Mouse (Mus musculus): Measurements from ENCODE around the gene Ift81. TPM values are rescaled to one million over a fixed set of nuclear protein-coding genes. Genes with fewer than 3 reads are reported as not detected.

Ift81 gene
- total and polyA plus RNA-seq, 2 experiments from 2014 or later, result 43.8 to 51.6 TPM

- H3K4me1 ChIP-seq (ENCODE audit: control insufficient read depth, insufficient read depth), result peaks cover 18% of the 10 kb centered on the region
- ATAC-seq (ENCODE audit: insufficient read depth, low read depth), result no peak
- no peak overlapping the region for H3K27ac ChIP-seq (ENCODE audit: low read depth)
Observed at GRCm38 (mm10) chr5:122625565-122626252, 11.4 kb upstream of the Ift81 start.

GRCm38 (mm10) chr5:122624952-122625479, 10.7 kb upstream of the Ift81 start:
- H3K36me3 ChIP-seq (replicated peaks; ENCODE audit: control insufficient read depth, insufficient read depth, low read length), result no peaks in the 10 kb centered on the region
- H3K9me3 ChIP-seq (replicated peaks; ENCODE audit: control insufficient read depth, low read length), result no peaks in the 10 kb centered on the region
- WGBS, result 71% methylated on average over 11 of the region's 11 CpGs
- H3K4me3 ChIP-seq (ENCODE audit: low read depth, low read length), result no peak overlapping the region
- H3K4me1 ChIP-seq (ENCODE audit: control insufficient read depth, insufficient read depth), result peaks cover 25% of the 10 kb centered on the region
- H3K4me2 ChIP-seq (ENCODE audit: low read depth, low read length), result no peak overlapping the region
- DNase-seq (ENCODE audit: low spot score), result no peak
- no peaks in the 10 kb centered on the region for H3K27me3 ChIP-seq (ENCODE audit: control insufficient read depth, insufficient read depth, low read length)
- 0 out of 2 replicates have a peak overlapping the region, but pooled peaks have one; percentile 13 for H3K27ac ChIP-seq (ENCODE audit: low read depth)
- no peak overlapping the region for H3K9ac ChIP-seq (replicated peaks; ENCODE audit: low read depth, low read length)
- TF ChIP-seq EP300 (IDR thresholded peaks at IDR 0.05; ENCODE audit: low read depth) (no peak), CTCF (IDR thresholded peaks at IDR 0.05; ENCODE audit: low read depth) (no peak)
- ATAC-seq (ENCODE audit: insufficient read depth, low read depth), result no peak

More at GRCm38 (mm10) chr5:122625565-122626252, 11.4 kb upstream of the Ift81 start:
- Histone ChIP-seq H3K4me3 (ENCODE audit: low read depth, low read length) (no peak overlapping the region), H3K9ac (replicated peaks; ENCODE audit: low read depth, low read length) (no peak overlapping the region), H3K4me2 (ENCODE audit: low read depth, low read length) (no peak overlapping the region), H3K36me3 (replicated peaks; ENCODE audit: control insufficient read depth, insufficient read depth, low read length) (no peaks in the 10 kb centered on the region), H3K27me3 (ENCODE audit: control insufficient read depth, insufficient read depth, low read length) (no peaks in the 10 kb centered on the region), H3K9me3 (replicated peaks; ENCODE audit: control insufficient read depth, low read length) (no peaks in the 10 kb centered on the region)
- TF ChIP-seq CTCF (IDR thresholded peaks at IDR 0.05; ENCODE audit: low read depth), result no peak
- no peak for TF ChIP-seq EP300 (IDR thresholded peaks at IDR 0.05; ENCODE audit: low read depth)
- DNase-seq (ENCODE audit: low spot score), result no peak
- 81% methylated on average over 14 of the region's 14 CpGs for WGBS

GRCm38 (mm10) chr5:122623861-122624260, 9.5 kb upstream of the Ift81 start:
- no peaks in the 10 kb centered on the region for H3K36me3 ChIP-seq (replicated peaks; ENCODE audit: control insufficient read depth, insufficient read depth, low read length)
- ATAC-seq (ENCODE audit: insufficient read depth, low read depth) (no peak), DNase-seq (ENCODE audit: low spot score) (no peak)
- TF ChIP-seq CTCF (IDR thresholded peaks at IDR 0.05; ENCODE audit: low read depth) (no peak), EP300 (IDR thresholded peaks at IDR 0.05; ENCODE audit: low read depth) (no peak)
- no peak overlapping the region for H3K4me3 ChIP-seq (ENCODE audit: low read depth, low read length)
- H3K9me3 ChIP-seq (replicated peaks; ENCODE audit: control insufficient read depth, low read length), result no peaks in the 10 kb centered on the region
- no peak overlapping the region for H3K4me2 ChIP-seq (ENCODE audit: low read depth, low read length)
- H3K27ac ChIP-seq (ENCODE audit: low read depth), result no peak overlapping the region
- H3K4me1 ChIP-seq (ENCODE audit: control insufficient read depth, insufficient read depth), result peaks cover 33% of the 10 kb centered on the region
- H3K27me3 ChIP-seq (ENCODE audit: control insufficient read depth, insufficient read depth, low read length), result no peaks in the 10 kb centered on the region
- H3K9ac ChIP-seq (replicated peaks; ENCODE audit: low read depth, low read length), result no peak overlapping the region
- 78% methylated on average over 9 of the region's 9 CpGs for WGBS

- Histone ChIP-seq H3K9me3 (replicated peaks; ENCODE audit: control insufficient read depth, low read length) (no peaks in the 10 kb centered on the region), H3K4me1 (ENCODE audit: control insufficient read depth, insufficient read depth) (peaks cover 43% of the 10 kb centered on the region), H3K4me3 (ENCODE audit: low read depth, low read length) (no peak overlapping the region), H3K27ac (ENCODE audit: low read depth) (peak overlapping the region; percentile 98), H3K4me2 (ENCODE audit: low read depth, low read length) (no peak overlapping the region), H3K27me3 (ENCODE audit: control insufficient read depth, insufficient read depth, low read length) (no peaks in the 10 kb centered on the region), H3K36me3 (replicated peaks; ENCODE audit: control insufficient read depth, insufficient read depth, low read length) (no peaks in the 10 kb centered on the region), H3K9ac (replicated peaks; ENCODE audit: low read depth, low read length) (no peak overlapping the region)
- 81% methylated on average over 5 of the region's 5 CpGs for WGBS
- no peak for TF ChIP-seq EP300 (IDR thresholded peaks at IDR 0.05; ENCODE audit: low read depth)
- TF ChIP-seq CTCF (IDR thresholded peaks at IDR 0.05; ENCODE audit: low read depth), result no peak
- no peak for DNase-seq (ENCODE audit: low spot score)
- ATAC-seq (ENCODE audit: insufficient read depth, low read depth), result no peak
Observed at GRCm38 (mm10) chr5:122622526-122622925, 8.2 kb upstream of the Ift81 start.

GRCm38 (mm10) chr5:122621376-122621886, 7.1 kb upstream of the Ift81 start:
- H3K27ac ChIP-seq (ENCODE audit: low read depth), result peak overlapping the region; percentile 98
- peak; percentile 98 for DNase-seq (ENCODE audit: low spot score)
- peaks cover 48% of the 10 kb centered on the region for H3K4me1 ChIP-seq (ENCODE audit: control insufficient read depth, insufficient read depth)
- H3K9me3 ChIP-seq (replicated peaks; ENCODE audit: control insufficient read depth, low read length), result no peaks in the 10 kb centered on the region
- WGBS, result 9% methylated on average over 7 of the region's 7 CpGs
- no peak overlapping the region for H3K4me2 ChIP-seq (ENCODE audit: low read depth, low read length)
- no peak overlapping the region; the same call in 1 of the 2 replicates for H3K9ac ChIP-seq (replicated peaks; ENCODE audit: low read depth, low read length)
- TF ChIP-seq CTCF (IDR thresholded peaks at IDR 0.05; ENCODE audit: low read depth) (peak; percentile 5; the same call in 1 of the 2 replicates), EP300 (IDR thresholded peaks at IDR 0.05; ENCODE audit: low read depth) (peak; percentile 99)
- no peaks in the 10 kb centered on the region for H3K36me3 ChIP-seq (replicated peaks; ENCODE audit: control insufficient read depth, insufficient read depth, low read length)
- no peaks in the 10 kb centered on the region for H3K27me3 ChIP-seq (ENCODE audit: control insufficient read depth, insufficient read depth, low read length)
- ATAC-seq (ENCODE audit: insufficient read depth, low read depth), result peak; percentile 93
- no peak overlapping the region for H3K4me3 ChIP-seq (ENCODE audit: low read depth, low read length)

Measured in heart, postnatal 0 days (tissue).